Comparison of ENCODE assay signal across 8 mouse cellular contexts in genomic region chr9:35420805-35421719, GRCm38 (mm10). TPM values are rescaled to one million over a fixed set of nuclear protein-coding genes. Genes with fewer than 3 reads are reported as not detected.
DNase-seq lines count a peak whose midpoint lies in the region; ATAC-seq lines count a peak whose summit lies in the region.

Cdon (plus strand) TSS chr9:35421128.

- H3K4me1 ChIP-seq in brown adipose tissue, adult 24 weeks (ENCODE audit: control insufficient read depth, insufficient read depth, insufficient read length, low read length) = no peaks in the 10 kb centered on the region
- H3K4me1 ChIP-seq in heart, embryonic 13.5 days = peaks cover 34% of the 10 kb centered on the region
- peaks cover 7% of the 10 kb centered on the region; the same call in 1 of the 2 replicates for H3K4me1 ChIP-seq in liver, embryonic 11.5 days (replicated peaks; ENCODE audit: control insufficient read depth, insufficient read depth, low read length)
- peaks cover 9% of the 10 kb centered on the region; the same call in 1 of the 2 replicates for H3K4me1 ChIP-seq in stomach, embryonic 14.5 days (ENCODE audit: control insufficient read depth, insufficient read depth, low read length)

- H3K4me3 ChIP-seq in brown adipose tissue, adult 24 weeks (ENCODE audit: insufficient read depth, low read depth, low read length) = peak within 1 kb of the TSS; percentile 83
- H3K4me3 ChIP-seq in heart, embryonic 13.5 days = peak within 1 kb of the TSS; percentile 94
- H3K4me3 ChIP-seq in liver, embryonic 11.5 days (ENCODE audit: low read depth, low read length) = peak within 1 kb of the TSS; percentile 85
- peak within 1 kb of the TSS; percentile 99 for H3K4me3 ChIP-seq in stomach, embryonic 14.5 days (ENCODE audit: low read depth, low read length)

- WGBS in heart, embryonic 13.5 days = under 1% methylated on average over 72 of the region's 97 CpGs
- WGBS in liver, embryonic 11.5 days = under 1% methylated on average over 80 of the region's 97 CpGs
- under 1% methylated on average over 73 of the region's 97 CpGs for WGBS in stomach, embryonic 14.5 days

- H3K9ac ChIP-seq in heart, embryonic 13.5 days = peak within 1 kb of the TSS; percentile 97
- H3K9ac ChIP-seq in liver, embryonic 11.5 days (ENCODE audit: low read depth, low read length) = peak within 1 kb of the TSS; percentile 80
- H3K9ac ChIP-seq in stomach, embryonic 14.5 days (replicated peaks; ENCODE audit: low read depth, low read length) = peak within 1 kb of the TSS; percentile 97

- H3K36me3 ChIP-seq in heart, embryonic 13.5 days = no peaks in the 10 kb centered on the region
- no peaks in the 10 kb centered on the region for H3K36me3 ChIP-seq in liver, embryonic 11.5 days (ENCODE audit: control insufficient read depth, insufficient read depth, low read length)
- H3K36me3 ChIP-seq in stomach, embryonic 14.5 days (ENCODE audit: control insufficient read depth, insufficient read depth, low read length) = no peaks in the 10 kb centered on the region

- peak; percentile 79 to 81 for DNase-seq in CD8-positive naive resting alpha-beta T cell, adult 2 months (ENCODE audit: low read depth in 2 of 2, low spot score in 2 of 2)
- DNase-seq in kidney, postnatal 10 days = peak; percentile 96
- DNase-seq in liver, embryonic 11.5 days (ENCODE audit: low spot score) = peak; percentile 88
- DNase-seq in natural killer cell, adult 2 months (ENCODE audit: low spot score in 2 of 2) = peak; percentile 69 to 80

- H3K27me3 ChIP-seq in heart, embryonic 13.5 days (replicated peaks) = 0 out of 2 replicates have a peak, but pooled peaks cover 10% of the 10 kb centered on the region
- H3K27me3 ChIP-seq in liver, embryonic 11.5 days (replicated peaks; ENCODE audit: control insufficient read depth, insufficient read depth, low read length) = peaks cover 16% of the 10 kb centered on the region
- no peaks in the 10 kb centered on the region for H3K27me3 ChIP-seq in stomach, embryonic 14.5 days (ENCODE audit: control insufficient read depth, insufficient read depth, low read length)

- ATAC-seq in erythroid progenitor cell, adult 5-6 weeks (replicated peaks; ENCODE audit: low FRiP score, poor library complexity, severe bottlenecking) = peak; percentile 70
- peak; percentile 96 for ATAC-seq in heart, embryonic 13.5 days (ENCODE audit: extremely low read depth, insufficient number of reproducible peaks, low FRiP score, low TSS enrichment)
- peak; percentile 97 for ATAC-seq in liver, embryonic 11.5 days (replicated peaks; ENCODE audit: low FRiP score)
- ATAC-seq in stomach, embryonic 14.5 days (ENCODE audit: insufficient number of reproducible peaks, insufficient read depth, low FRiP score, low read depth) = peak; percentile 95

- H3K9me3 ChIP-seq in heart, embryonic 13.5 days = no peaks in the 10 kb centered on the region
- H3K9me3 ChIP-seq in liver, embryonic 11.5 days (ENCODE audit: control insufficient read depth, low read length) = no peaks in the 10 kb centered on the region
- no peaks in the 10 kb centered on the region; the same call in 1 of the 2 replicates for H3K9me3 ChIP-seq in stomach, embryonic 14.5 days (ENCODE audit: control insufficient read depth, low read depth, low read length)

- H3K4me2 ChIP-seq in heart, embryonic 13.5 days = peak within 1 kb of the TSS; percentile 78
- peak within 1 kb of the TSS; percentile 96 for H3K4me2 ChIP-seq in liver, embryonic 11.5 days
- peak within 1 kb of the TSS; percentile 64 for H3K4me2 ChIP-seq in stomach, embryonic 14.5 days (replicated peaks; ENCODE audit: low read depth, low read length)

- H3K27ac ChIP-seq in brown adipose tissue, adult 24 weeks (replicated peaks; ENCODE audit: low read depth, low read length) = peak within 1 kb of the TSS; percentile 96
- peak within 1 kb of the TSS; percentile 94 for H3K27ac ChIP-seq in heart, embryonic 13.5 days (replicated peaks)
- peak within 1 kb of the TSS; percentile 70 for H3K27ac ChIP-seq in liver, embryonic 11.5 days (ENCODE audit: low read depth, low read length)
- H3K27ac ChIP-seq in stomach, embryonic 14.5 days (ENCODE audit: low read length) = peak within 1 kb of the TSS; percentile 94

RNA-seq across cellular contexts. Expression of gene Cdon, which starts in this region (rescaled TPM):
- polyA plus RNA-seq in brown adipose tissue, adult 24 weeks (2012; ENCODE audit: insufficient read depth, insufficient read length, missing spikeins) = 3.8 and 10.9 TPM in 2 replicates
- not detected in 2 replicates for total RNA-seq in erythroid progenitor cell, adult 5-6 weeks (2015; ENCODE audit: low replicate concordance)
- 1.1 TPM in 1 of 2 replicates, not detected in the other for total RNA-seq in erythroid progenitor cell, adult 5-6 weeks (2017; ENCODE audit: low replicate concordance)
- 5.0 and 5.4 TPM in 2 replicates for polyA plus RNA-seq in heart, embryonic 13.5 days (2015; fragmentation: Nextera tagmentation; extraction: Ambion mirVana)
- polyA plus RNA-seq in liver, embryonic 11.5 days (2014; fragmentation: Nextera tagmentation; extraction: Ambion mirVana) = 0.91 and 1.5 TPM in 2 replicates
- 12.7 and 13.8 TPM in 2 replicates for polyA plus RNA-seq in stomach, embryonic 14.5 days (2014; fragmentation: Nextera tagmentation; extraction: Ambion mirVana)

Comparison
In these comparisons a context has a peak if more than half of its experiments do, and no peak if none do; other contexts are left out.
1. Peak in every context shown above with its lines: DNase-seq, ATAC-seq, H3K4me3 ChIP-seq and H3K27ac ChIP-seq.